Mouse (Mus musculus) megakaryocyte, embryonic 14.5 days (primary cell): ENCODE data around the gene Optn.

ENCODE experiments used
- FLI1 ChIP-seq: IDR thresholded peaks from 2 replicates; pipeline ENCODE4 v1.6.1; 2012; ENCODE audit warnings: low read length, inconsistent platforms, mixed read lengths
- GATA1 ChIP-seq: IDR thresholded peaks from 3 replicates; pipeline ENCODE4 v1.6.1; 2012; ENCODE audit warnings: mixed read lengths, low read length, inconsistent platforms, borderline replicate concordance

DNA sequence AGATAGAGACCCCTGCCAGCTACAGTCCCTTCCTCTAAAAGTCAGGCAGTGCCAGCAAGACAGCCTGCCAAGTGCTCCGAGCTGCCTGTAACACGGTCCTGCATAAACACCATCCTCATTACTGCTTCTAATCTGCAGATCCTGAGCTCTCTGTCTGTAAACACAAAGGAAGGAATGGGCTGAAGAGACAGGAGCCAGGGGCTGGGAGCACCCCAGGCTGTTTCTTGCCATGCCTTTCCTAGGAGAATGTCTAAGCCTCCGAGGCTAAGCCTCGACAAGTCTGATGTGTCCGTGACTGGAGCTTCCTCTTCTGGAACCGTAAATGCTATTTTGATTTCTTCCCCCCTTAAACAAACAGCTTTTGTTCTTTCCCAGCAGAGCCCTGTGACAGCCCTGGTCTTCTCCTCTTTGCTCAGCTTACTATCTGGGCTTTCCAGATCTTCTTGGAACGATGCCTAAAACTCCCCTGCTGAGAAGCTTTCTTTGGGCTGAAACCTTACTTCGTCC, 49.0 kb upstream of the Optn start:
- TF ChIP-seq GATA1 (no peak), FLI1 (no peak)
